Mouse (Mus musculus): ENCODE results near the gene Epn1. TPM values are rescaled to one million over a fixed set of nuclear protein-coding genes. Genes with fewer than 3 reads are reported as not detected.
A peak's percentile ranks its signal among the peaks of the same experiment; 100 is the strongest.
"Not testable (repeated sequence)": the region's sequence is repeated elsewhere in the genome, so short reads cannot be mapped to it uniquely, and the experiment has no call there.

Gene Epn1
- polyA plus RNA-seq, 1 experiment from 2014 or later: 62.2 TPM

DNA sequence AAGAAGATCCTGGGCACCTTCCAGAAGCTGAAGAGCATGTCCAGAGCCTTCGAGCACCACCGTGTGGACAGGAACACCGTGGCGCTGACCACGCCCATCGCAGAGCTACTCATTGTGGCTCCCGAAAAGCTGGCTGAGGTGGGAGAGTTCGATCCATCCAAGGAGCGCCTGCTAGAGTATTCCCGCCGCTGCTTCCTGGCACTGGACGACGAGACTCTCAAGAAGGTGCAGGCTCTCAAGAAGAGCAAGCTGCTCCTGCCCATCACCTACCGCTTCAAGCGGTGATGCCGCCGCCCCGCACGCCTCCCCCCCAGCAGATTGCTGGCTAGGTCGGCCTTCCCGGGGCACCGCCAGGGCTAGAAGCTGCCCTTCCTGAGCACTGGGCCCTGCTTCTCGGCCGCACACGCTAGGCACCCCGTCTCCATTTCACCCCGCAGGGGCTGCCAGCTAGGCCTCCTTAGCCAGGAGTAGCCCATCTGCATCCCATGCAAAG is 19.8 kb upstream of the Epn1 start:
- peak overlapping the region; percentile 78 for H3K4me3 ChIP-seq (replicated peaks)
- H3K9ac ChIP-seq: peak overlapping the region; percentile 96
- H3K9me3 ChIP-seq (replicated peaks): no peaks in the 10 kb centered on the region
- H3K4me2 ChIP-seq: peak overlapping the region; percentile 92
- peaks cover 2% of the 10 kb centered on the region for H3K36me3 ChIP-seq
- WGBS: 2% methylated on average over 27 of the region's 27 CpGs
- peaks cover 61% of the 10 kb centered on the region for H3K4me1 ChIP-seq
- H3K27me3 ChIP-seq: peaks cover 29% of the 10 kb centered on the region
- peak overlapping the region; percentile 100 for H3K27ac ChIP-seq
- ATAC-seq (replicated peaks; ENCODE audit: low FRiP score): peak; percentile 22

- WGBS: under 1% methylated on average over 60 of the region's 60 CpGs
- H3K27me3 ChIP-seq: peaks cover 20% of the 10 kb centered on the region
- peaks cover 10% of the 10 kb centered on the region for H3K36me3 ChIP-seq
- H3K4me2 ChIP-seq: peak overlapping the region; percentile 92
- H3K9ac ChIP-seq: peak overlapping the region; percentile 96
- ATAC-seq (replicated peaks; ENCODE audit: low FRiP score): peak; percentile 91
- no peaks in the 10 kb centered on the region for H3K9me3 ChIP-seq (replicated peaks)
- H3K4me3 ChIP-seq (replicated peaks): peak overlapping the region; percentile 78
- H3K4me1 ChIP-seq: peaks cover 67% of the 10 kb centered on the region
- peak overlapping the region; percentile 100 for H3K27ac ChIP-seq
Measured at GRCm38 (mm10) chr7:5060944-5061773, 18.9 kb upstream of the Epn1 start.

DNA sequence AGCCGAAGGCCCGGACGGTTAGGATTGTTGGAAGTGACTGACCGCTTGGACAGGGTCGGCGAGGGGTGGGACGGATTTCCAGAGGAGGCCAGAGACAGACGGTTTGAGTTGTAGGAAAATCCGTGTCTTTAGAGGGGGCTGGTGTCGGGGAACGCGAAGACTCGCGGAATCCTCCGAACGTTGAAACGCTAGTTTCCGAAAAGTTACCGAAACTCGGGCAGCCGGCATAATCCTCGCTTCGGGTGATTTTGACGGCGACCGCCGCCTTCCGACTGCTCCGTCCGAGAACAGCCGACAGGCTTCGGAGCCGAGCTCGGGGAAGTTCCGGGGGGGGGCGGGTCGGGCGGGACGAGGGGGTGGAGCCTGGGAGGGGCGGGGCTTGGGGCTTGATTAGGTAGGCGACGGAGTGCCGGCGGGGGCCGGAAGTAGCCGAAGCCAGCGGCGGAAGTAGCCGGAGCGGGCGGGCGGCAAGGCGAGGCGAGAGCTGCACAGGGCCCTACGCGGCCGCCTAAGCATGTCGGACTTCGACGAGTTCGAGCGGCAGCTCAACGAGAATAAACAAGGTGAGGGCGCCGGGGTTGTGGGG is 18.2 kb upstream of the Epn1 start, which contains the start of gene U2af2:
Gene U2af2 (plus strand): TSS at position 370 of the 586 bp plus-strand sequence.
- WGBS: under 1% methylated on average over 64 of the region's 65 CpGs
- peak within 1 kb of the TSS; percentile 100 for H3K27ac ChIP-seq
- peaks cover 18% of the 10 kb centered on the region for H3K36me3 ChIP-seq
- H3K4me1 ChIP-seq: peaks cover 63% of the 10 kb centered on the region
- no peaks in the 10 kb centered on the region for H3K9me3 ChIP-seq (replicated peaks)
- peak within 1 kb of the TSS; percentile 78 for H3K4me3 ChIP-seq (replicated peaks)
- peak within 1 kb of the TSS; percentile 96 for H3K9ac ChIP-seq
- peak; percentile 85 for ATAC-seq (replicated peaks; ENCODE audit: low FRiP score)
- peak within 1 kb of the TSS; percentile 92 for H3K4me2 ChIP-seq
- peaks cover 16% of the 10 kb centered on the region for H3K27me3 ChIP-seq

DNA sequence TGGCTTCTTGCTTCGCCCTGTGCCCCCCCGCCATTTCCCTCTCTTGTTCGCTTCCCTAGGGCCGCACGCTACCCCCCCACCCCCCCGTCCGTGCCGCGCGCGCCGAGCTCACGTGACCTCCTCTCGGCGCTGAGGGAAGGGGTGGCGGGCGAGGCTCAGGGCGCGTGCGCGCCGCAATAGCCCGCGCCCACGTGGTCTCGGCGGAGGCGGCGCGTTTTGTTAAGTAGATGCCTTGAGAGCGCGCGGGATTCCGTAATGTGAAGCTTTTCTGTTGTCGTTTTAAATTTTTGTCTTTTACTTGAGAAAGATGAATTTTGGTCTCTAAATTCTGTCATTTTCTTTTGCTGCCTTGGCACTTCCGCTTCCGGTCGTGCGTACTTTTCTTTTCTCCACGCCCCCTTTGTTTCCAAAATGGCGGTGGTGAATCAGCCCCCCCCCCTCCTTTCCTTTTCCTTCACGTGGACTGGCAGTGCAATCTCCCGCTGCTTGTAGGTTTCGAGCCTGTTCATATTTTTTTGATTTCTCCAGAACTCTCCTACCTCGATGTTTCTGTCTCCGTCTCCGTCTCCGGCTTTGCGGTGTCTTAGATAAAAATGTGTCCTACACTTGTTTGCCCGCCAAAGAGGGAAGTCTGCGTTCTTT is 17.6 kb upstream of the Epn1 start:
- Histone ChIP-seq H3K9me3 (replicated peaks) (no peaks in the 10 kb centered on the region), H3K4me3 (replicated peaks) (peak overlapping the region; percentile 78), H3K27ac (peak overlapping the region; percentile 100), H3K4me2 (peak overlapping the region; percentile 92), H3K9ac (peak overlapping the region; percentile 96), H3K4me1 (peaks cover 57% of the 10 kb centered on the region), H3K36me3 (peaks cover 24% of the 10 kb centered on the region), H3K27me3 (peaks cover 10% of the 10 kb centered on the region)
- peak; percentile 47 for ATAC-seq (replicated peaks; ENCODE audit: low FRiP score)
- WGBS: 0% methylated on average over 47 of the region's 51 CpGs

DNA sequence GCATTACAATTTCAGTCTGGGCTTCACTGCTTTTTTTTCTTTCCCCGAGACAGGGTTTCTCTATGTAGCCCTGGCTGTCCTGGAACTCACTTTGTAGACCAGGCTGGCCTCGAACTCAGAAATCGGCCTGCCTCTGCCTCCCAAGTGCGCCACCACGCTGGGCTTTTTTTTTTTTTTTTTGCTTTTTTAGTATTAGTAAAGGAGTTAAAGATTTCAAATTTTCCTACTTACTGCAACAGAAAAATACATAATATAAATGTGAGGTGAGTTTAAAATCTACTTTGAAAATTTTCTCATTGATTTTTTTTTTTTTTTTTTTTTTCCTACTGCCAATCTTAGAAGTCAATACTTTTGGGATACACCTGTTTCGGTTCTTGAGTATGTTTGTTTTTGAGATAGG is 15.1 kb upstream of the Epn1 start:
- peaks cover 48% of the 10 kb centered on the region for H3K36me3 ChIP-seq
- no peaks in the 10 kb centered on the region for H3K27me3 ChIP-seq
- no peak for ATAC-seq (replicated peaks; ENCODE audit: low FRiP score)
- H3K9me3 ChIP-seq (replicated peaks): no peaks in the 10 kb centered on the region
- WGBS: 93% methylated on average over 6 of the region's 6 CpGs
- H3K4me1 ChIP-seq: peaks cover 41% of the 10 kb centered on the region
- peak overlapping the region; percentile 78; the same call in 1 of the 2 replicates for H3K4me3 ChIP-seq (replicated peaks)
- no peak overlapping the region for H3K27ac ChIP-seq
- no peak overlapping the region for H3K9ac ChIP-seq
- H3K4me2 ChIP-seq: peak overlapping the region; percentile 92; the same call in 1 of the 2 replicates

DNA sequence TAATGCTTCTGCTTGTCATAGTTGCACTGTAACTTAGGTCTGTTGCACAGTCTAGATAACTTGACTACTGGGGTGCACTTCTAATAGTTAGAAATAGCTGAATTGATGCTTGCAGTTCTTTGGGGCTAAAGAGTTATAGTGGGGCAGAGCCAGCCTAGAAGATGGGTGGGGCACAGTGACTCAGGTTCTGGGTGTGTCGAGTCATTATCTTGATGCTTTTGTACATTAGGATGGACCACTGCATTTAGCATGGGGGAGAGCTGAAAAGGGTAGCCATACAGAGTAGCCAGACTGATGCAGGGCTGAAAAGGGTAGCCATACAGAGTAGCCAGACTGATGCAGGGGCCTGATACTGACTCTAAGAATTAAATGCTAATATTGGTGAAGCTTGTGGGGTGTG is 6.4 kb upstream of the Epn1 start:
- Histone ChIP-seq H3K4me2 (no peak overlapping the region), H3K9ac (no peak overlapping the region), H3K36me3 (peaks cover 99% of the 10 kb centered on the region), H3K27ac (no peak overlapping the region), H3K4me1 (no peaks in the 10 kb centered on the region), H3K9me3 (replicated peaks) (no peaks in the 10 kb centered on the region), H3K4me3 (replicated peaks) (no peak overlapping the region), H3K27me3 (no peaks in the 10 kb centered on the region)
- 76% methylated on average over 1 of the region's 1 CpGs for WGBS
- ATAC-seq (replicated peaks; ENCODE audit: low FRiP score): no peak

DNA sequence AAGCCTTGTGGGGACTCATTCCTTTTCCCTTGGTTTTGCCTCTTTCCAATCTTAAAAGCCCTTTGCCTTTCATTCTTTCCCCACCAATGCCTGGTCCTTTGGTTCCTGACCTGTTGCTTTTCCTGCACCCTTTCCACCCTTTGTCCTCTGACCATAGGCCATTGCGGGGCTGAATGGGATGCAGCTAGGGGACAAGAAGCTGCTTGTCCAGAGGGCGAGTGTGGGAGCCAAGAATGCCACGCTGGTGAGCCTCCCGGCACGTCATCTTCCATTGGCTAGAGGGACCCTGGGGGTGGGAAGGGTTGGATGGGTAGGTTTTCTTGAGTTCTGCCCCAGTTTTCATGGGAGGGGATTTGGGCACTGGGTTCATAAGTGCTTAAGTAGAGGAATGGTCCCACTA is 5.1 kb upstream of the Epn1 start:
- Histone ChIP-seq H3K4me2 (no peak overlapping the region), H3K9me3 (replicated peaks) (no peaks in the 10 kb centered on the region), H3K9ac (no peak overlapping the region), H3K27ac (no peak overlapping the region), H3K36me3 (peaks cover 92% of the 10 kb centered on the region), H3K4me1 (no peaks in the 10 kb centered on the region), H3K4me3 (replicated peaks) (no peak overlapping the region), H3K27me3 (no peaks in the 10 kb centered on the region)
- 96% methylated on average over 5 of the region's 5 CpGs for WGBS
- ATAC-seq (replicated peaks; ENCODE audit: low FRiP score): no peak

- H3K27me3 ChIP-seq: no peaks in the 10 kb centered on the region
- H3K4me1 ChIP-seq: peaks cover 13% of the 10 kb centered on the region
- H3K4me2 ChIP-seq: no peak overlapping the region
- ATAC-seq (replicated peaks; ENCODE audit: low FRiP score): no peak
- no peak overlapping the region for H3K4me3 ChIP-seq (replicated peaks)
- no peak overlapping the region for H3K9ac ChIP-seq
- H3K27ac ChIP-seq: no peak overlapping the region
- peaks cover 74% of the 10 kb centered on the region for H3K36me3 ChIP-seq
- no peaks in the 10 kb centered on the region for H3K9me3 ChIP-seq (replicated peaks)
- 82% methylated on average over 2 of the region's 2 CpGs for WGBS
Measured at GRCm38 (mm10) chr7:5076931-5077330, 3.1 kb upstream of the Epn1 start.

DNA sequence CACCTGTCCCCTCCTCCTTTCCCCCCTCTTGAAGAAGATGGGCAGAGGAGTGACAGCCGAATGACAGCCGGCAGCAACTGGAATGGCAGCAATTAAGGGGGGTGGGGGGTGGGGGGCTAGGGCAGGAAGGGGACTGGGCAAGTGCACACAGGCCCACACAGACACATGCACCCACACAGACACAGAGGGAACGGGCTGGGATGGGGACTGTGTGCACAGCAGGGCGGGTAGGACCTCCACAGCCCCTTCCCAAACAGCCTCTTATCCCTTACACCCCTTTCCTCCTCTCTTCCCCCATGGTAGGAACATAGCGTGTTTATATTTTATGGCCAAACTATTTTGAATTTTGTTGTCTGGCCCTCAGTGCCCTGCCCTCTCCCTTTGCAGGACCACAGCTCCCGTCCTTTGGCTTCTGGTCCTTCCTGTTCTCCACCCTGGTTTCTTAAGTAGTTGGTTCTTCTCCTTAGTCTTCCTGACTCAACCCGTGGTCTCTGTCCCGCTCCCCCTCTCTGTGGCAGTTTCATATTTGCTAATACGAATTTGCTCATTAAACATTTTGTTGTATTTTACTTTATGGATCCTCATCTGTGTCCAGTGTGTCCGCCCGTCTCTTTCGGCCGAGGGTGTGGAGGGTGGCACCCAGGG is 548 bp upstream of the Epn1 start:
- Histone ChIP-seq H3K36me3 (peaks cover 68% of the 10 kb centered on the region), H3K4me1 (peaks cover 24% of the 10 kb centered on the region), H3K9ac (peak overlapping the region; percentile 98; the same call in 1 of the 2 replicates), H3K27ac (peak overlapping the region; percentile 96), H3K4me3 (replicated peaks) (peak overlapping the region; percentile 99), H3K4me2 (peak overlapping the region; percentile 76)
- H3K9me3 ChIP-seq (replicated peaks); H3K27me3 ChIP-seq: not testable (repeated sequence)
- ATAC-seq (replicated peaks; ENCODE audit: low FRiP score): peak; percentile 28
- 42% methylated on average over 9 of the region's 13 CpGs for WGBS

DNA sequence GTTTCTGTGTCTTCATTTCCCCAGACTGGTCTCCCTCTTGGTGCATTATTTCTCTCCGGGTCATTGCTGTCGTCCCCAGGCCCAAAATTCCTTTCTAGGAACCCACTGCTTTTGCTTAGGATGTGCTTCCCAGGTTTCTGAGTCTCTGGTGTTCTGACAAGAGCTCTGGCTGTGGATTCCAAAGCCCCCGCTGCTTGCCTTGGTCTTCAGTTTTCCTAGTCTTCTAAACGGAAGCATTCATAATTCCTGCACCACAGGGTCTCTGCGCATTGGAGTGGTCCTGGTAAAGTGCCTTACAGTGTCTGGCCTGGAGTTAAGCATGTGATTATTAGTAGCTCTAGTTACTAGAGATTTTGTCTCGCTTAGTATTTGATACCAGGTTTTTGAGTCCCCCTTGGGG is 780 bp downstream of the Epn1 start:
- Histone ChIP-seq H3K9me3 (replicated peaks) (no peaks in the 10 kb centered on the region), H3K27me3 (no peaks in the 10 kb centered on the region), H3K9ac (peak overlapping the region; percentile 98), H3K4me2 (peak overlapping the region; percentile 76), H3K4me1 (peaks cover 24% of the 10 kb centered on the region), H3K27ac (peak overlapping the region; percentile 96), H3K36me3 (peaks cover 69% of the 10 kb centered on the region), H3K4me3 (replicated peaks) (peak overlapping the region; percentile 99)
- 16% methylated on average over 6 of the region's 6 CpGs for WGBS
- ATAC-seq (replicated peaks; ENCODE audit: low FRiP score): no peak

DNA sequence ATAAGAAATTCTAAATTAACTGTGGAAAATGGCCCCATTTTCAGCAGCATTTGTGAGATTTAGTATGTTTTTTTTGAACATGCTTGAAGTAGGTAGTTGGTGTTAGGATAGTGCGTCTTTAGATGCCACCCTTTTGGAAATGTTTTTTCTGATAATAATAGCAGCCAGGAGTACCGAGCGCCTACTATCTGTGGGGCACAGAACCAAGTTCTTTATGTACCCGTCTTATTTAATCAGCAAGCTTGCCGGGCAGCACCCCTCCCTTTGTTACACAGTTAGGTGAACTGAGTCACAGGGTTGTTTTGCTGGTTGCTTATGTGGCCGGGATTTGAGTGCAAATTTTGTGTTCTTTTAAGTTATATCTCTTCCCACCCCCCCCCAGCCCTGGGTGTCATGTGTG is 1.2 kb downstream of the Epn1 start:
- H3K4me1 ChIP-seq: peaks cover 24% of the 10 kb centered on the region
- 67% methylated on average over 6 of the region's 6 CpGs for WGBS
- H3K4me2 ChIP-seq: peak overlapping the region; percentile 76
- no peaks in the 10 kb centered on the region for H3K27me3 ChIP-seq
- ATAC-seq (replicated peaks; ENCODE audit: low FRiP score): no peak
- H3K36me3 ChIP-seq: peaks cover 70% of the 10 kb centered on the region
- H3K4me3 ChIP-seq (replicated peaks): peak overlapping the region; percentile 99
- H3K27ac ChIP-seq: 0 out of 2 replicates have a peak overlapping the region, but pooled peaks have one; percentile 96
- peak overlapping the region; percentile 98 for H3K9ac ChIP-seq
- no peaks in the 10 kb centered on the region for H3K9me3 ChIP-seq (replicated peaks)

Measured in kidney, embryonic 15.5 days (tissue).